Mouse (Mus musculus): ENCODE measurements around the gene Tgm5. TPM values are rescaled to one million over a fixed set of nuclear protein-coding genes. Genes with fewer than 3 reads are reported as not detected.

Tgm5 gene
- total RNA-seq, 2 experiments from 2014 or later = not detected

Other genes starting within 250 kb of the Tgm5 start
- 1 to 10 TPM; 5.3 to 5.6 TPM for gene Cdan1, start 235.7 kb downstream of the Tgm5 start, total RNA-seq (2021)
- gene Ttbk2, start 235.2 kb downstream of the Tgm5 start, total RNA-seq (2021) = 1 to 10 TPM; 6.7 to 6.9 TPM
- 10 to 100 TPM; 20.1 to 26.0 TPM for gene Ubr1, start 115.1 kb downstream of the Tgm5 start, total RNA-seq (2021)
- gene Tmem62, start 108.8 kb downstream of the Tgm5 start, total RNA-seq (2021) = 1 to 10 TPM; 2.4 to 4.1 TPM
- 10 to 100 TPM; 16.5 to 19.3 TPM for gene Ccndbp1, start 77.4 kb downstream of the Tgm5 start, total RNA-seq (2021)
- not detected for gene Epb42, start 48.8 kb downstream of the Tgm5 start, total RNA-seq (2021)
- not detected for gene Tgm7, start 24.0 kb upstream of the Tgm5 start, total RNA-seq (2021)
- gene Adal, start 54.6 kb upstream of the Tgm5 start, total RNA-seq (2021) = 10 to 100 TPM; 14.7 to 15.0 TPM
- gene Lcmt2, start 54.8 kb upstream of the Tgm5 start, total RNA-seq (2021) = 1 to 10 TPM; 2.7 to 4.1 TPM
- gene Tubgcp4, start 84.8 kb upstream of the Tgm5 start, total RNA-seq (2021) = 10 to 100 TPM; 10.2 to 11.5 TPM
- 1 to 10 TPM; 3.6 to 4.6 TPM for gene Zscan29, start 85.3 kb upstream of the Tgm5 start, total RNA-seq (2021)
- gene Trp53bp1, start 185.6 kb upstream of the Tgm5 start, total RNA-seq (2021) = 10 to 100 TPM; 14.2 to 16.0 TPM
- gene Map1a, start 203.8 kb upstream of the Tgm5 start, total RNA-seq (2021) = 1 to 10 TPM; 6.7 to 8.1 TPM

Measured in gastrocnemius, postnatal 36 days (tissue).